Mouse (Mus musculus): ENCODE results near the gene Gm20604. TPM values are rescaled to one million over a fixed set of nuclear protein-coding genes. Genes with fewer than 3 reads are reported as not detected.

Gm20604 gene
- 12.4 and 12.5 TPM in 2 replicates for polyA plus RNA-seq (2015; fragmentation: Nextera tagmentation; extraction: Ambion mirVana)

DNA sequence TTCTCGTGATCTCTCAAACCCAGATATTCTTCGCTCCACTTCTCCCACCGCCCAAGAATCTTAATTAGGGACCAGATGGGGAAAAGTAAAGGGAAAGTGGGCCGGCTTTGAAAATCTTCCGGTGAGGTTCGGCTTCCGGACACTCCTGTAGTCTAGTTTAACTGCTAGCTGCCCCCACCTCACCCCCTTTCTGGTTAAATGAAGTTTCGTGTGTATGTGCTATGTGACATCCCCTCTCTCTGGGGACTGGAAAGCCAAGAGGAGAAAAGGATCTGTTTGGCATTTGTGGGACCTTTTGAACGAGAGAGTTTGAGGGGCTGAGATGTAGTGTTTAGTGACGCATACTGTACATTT lies at the start of gene Gm20604:
TSS of gene Gm20604 (minus strand) at position 270 of the 354 bp plus-strand sequence.

DNA sequence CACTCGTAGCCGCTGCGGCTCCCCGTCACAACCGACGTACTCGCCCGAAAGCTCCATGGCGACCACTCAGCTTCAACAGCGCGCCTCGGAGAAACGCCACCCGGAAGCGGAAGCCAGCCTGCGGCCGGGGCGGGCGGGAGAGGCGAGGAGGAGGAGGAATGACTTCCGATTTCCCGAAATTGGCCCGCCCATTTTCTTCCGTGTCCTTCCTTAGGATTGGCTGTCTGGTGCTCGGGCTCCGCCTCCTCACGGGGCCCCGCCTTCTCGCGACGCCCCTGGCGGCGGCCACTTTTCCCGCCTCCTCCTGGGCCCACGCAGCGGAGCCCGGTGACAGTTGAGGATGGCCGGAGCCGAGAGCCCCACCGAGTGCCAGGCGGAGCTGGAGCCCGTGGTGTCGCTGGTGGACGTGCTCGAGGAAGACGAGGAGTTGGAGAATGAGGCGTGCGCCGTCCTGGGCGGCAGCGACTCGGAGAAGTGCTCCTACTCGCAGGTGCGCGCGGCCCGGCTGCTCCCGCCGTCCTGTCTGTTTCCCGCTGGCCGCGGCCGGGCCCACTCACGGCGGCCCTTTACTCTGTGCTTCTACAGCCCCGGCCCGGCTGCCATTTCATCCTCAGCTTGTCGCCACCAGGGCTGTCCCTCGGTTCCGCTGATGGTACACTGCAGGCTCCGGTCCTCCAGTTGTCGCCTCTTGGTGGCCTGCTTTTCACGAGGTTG lies 626 bp downstream of the Gm20604 start, which contains the start of the genes Gm28051, Gon7 and Ubr7:
TSS of gene Gm28051 (minus strand) at position 77 of the 714 bp plus-strand sequence.
TSS of gene Gon7 (minus strand) at position 115 of the 714 bp plus-strand sequence.
TSS of gene Ubr7 (plus strand) at position 279 of the 714 bp plus-strand sequence.

DNA sequence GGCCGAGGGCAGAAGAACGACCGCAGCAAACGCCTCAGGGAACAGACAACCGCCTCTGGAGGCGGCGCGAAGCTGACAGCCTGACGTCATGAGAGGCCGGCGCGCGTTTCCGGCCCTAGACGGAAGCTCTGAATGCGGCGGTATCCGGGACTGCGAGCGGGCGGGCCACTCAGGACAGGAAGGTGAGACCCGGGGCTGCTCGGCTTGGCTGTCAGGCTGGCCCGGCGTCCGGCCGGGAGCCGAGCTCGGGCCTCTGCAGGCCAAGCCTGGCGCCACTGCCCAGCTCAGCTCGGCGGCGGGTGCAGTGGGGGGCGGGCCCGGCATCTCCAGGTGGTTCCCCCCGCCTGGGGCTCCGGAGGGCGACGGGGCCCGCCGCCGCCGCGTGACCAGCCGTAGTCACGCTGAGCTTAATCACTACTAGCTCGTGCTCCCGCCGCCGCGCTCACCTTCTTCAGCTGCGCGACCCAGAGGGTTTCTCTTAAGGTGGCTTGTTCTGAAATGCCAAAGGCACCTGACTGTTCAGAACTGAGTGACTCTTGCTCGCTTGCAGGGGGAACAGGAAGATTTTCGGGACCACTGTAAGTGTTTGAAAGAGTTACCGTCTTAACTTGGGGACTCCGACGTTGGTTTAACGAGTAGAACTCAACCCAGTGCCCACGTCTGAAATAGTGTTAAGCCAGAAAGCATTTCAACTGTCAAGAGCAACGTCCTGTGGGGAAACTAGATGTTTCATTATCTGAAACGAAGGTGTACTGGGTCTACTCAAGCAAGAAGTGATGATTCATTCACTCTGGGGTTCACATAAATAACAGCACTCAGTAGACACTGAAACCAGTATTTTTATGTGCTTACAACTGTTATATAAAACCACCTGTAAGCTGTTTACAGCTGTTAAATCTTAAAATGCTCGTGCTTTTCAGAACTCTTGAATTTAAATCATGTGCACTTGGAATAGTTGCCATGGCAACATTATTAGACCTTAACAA lies 14.6 kb downstream of the Gm20604 start, which contains the start of the genes Moap1 and Tmem251:
TSS of gene Moap1 (minus strand) at position 73 of the 986 bp plus-strand sequence.
TSS of gene Tmem251 (plus strand) at position 174 of the 986 bp plus-strand sequence.

DNA sequence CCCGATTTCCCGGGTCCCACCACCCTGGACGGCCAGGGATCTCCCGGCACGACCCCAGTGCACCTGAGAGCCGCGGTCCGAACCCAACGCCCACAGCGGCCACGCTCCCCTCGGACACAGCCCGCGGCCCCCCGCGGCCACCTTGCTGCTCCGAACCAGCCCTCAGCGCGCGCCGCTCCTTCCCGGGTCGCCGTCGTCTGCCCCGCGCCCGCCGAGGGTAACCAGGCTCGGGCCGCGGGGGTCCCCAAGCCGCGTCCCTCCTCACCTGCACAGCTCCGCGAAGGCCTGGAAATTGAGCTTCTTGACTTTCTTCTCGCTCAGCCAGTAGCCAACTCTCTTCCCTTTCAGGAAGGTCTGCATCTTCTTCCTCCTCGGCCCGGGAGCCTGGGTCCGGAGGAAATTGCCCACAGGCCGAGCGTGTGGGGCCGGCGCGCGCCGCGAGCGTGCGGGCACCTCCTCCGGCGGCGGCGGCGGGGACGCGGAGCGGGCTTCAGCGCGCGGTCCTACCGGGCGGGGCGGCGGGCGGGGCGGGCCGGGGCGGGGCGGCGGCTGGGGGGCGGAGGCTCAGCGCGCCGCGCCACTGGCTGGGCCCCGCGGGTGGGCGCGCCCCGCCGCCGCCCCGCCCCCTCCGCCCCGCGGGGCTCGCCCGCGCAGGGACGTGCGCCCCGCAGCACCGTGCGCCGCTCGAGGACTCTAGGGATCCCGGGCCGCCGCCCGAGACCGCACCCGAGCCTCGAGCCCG lies 53.8 kb downstream of the Gm20604 start, which contains the start of gene Itpk1:
TSS of gene Itpk1 (minus strand) at position 474 of the 742 bp plus-strand sequence.

Other genes starting within 250 kb of the Gm20604 start
- gene Chga, start 203.7 kb downstream of the Gm20604 start, polyA plus RNA-seq (2015; fragmentation: Nextera tagmentation; extraction: Ambion mirVana) = 2.3 and 4.5 TPM in 2 replicates
- gene Itpk1, start 53.7 kb downstream of the Gm20604 start, polyA plus RNA-seq (2015; fragmentation: Nextera tagmentation; extraction: Ambion mirVana) = 4.3 and 6.0 TPM in 2 replicates
- gene Moap1, start 15.0 kb downstream of the Gm20604 start, polyA plus RNA-seq (2015; fragmentation: Nextera tagmentation; extraction: Ambion mirVana) = 5.4 and 8.3 TPM in 2 replicates
- 10.0 and 11.3 TPM in 2 replicates for gene Tmem251, start 14.9 kb downstream of the Gm20604 start, polyA plus RNA-seq (2015; fragmentation: Nextera tagmentation; extraction: Ambion mirVana)
- gene Gm28051, start 907 bp downstream of the Gm20604 start, polyA plus RNA-seq (2015; fragmentation: Nextera tagmentation; extraction: Ambion mirVana) = 0.77 TPM in 1 of 2 replicates, not detected in the other
- gene Gon7, start 869 bp downstream of the Gm20604 start, polyA plus RNA-seq (2015; fragmentation: Nextera tagmentation; extraction: Ambion mirVana) = 20.8 and 22.2 TPM in 2 replicates
- 25.6 and 26.4 TPM in 2 replicates for gene Ubr7, start 705 bp downstream of the Gm20604 start, polyA plus RNA-seq (2015; fragmentation: Nextera tagmentation; extraction: Ambion mirVana)
- 7.0 and 8.2 TPM in 2 replicates for gene Btbd7, start 119.8 kb upstream of the Gm20604 start, polyA plus RNA-seq (2015; fragmentation: Nextera tagmentation; extraction: Ambion mirVana)
- gene Cox8c, start 140.6 kb upstream of the Gm20604 start, polyA plus RNA-seq (2015; fragmentation: Nextera tagmentation; extraction: Ambion mirVana) = not detected in 2 replicates
- gene Unc79, start 190.2 kb upstream of the Gm20604 start, polyA plus RNA-seq (2015; fragmentation: Nextera tagmentation; extraction: Ambion mirVana) = 0.02 and 0.04 TPM in 2 replicates

Data from spleen, postnatal 0 days (tissue).